In genomic region chr7:100431103-100431502, GRCm38 (mm10) we compare ENCODE assay signal across 11 mouse cellular contexts. TPM values are rescaled to one million over a fixed set of nuclear protein-coding genes. Genes with fewer than 3 reads are reported as not detected.
DNase-seq lines count a peak whose midpoint lies in the region; ATAC-seq and TF ChIP-seq lines count a peak whose summit lies in the region.
"Had no signal": no experiment of that assay in that cellular context is flagged by ENCODE, and none has a peak within 500 bp of the region (broad histone marks: within the 10 kb centered on the region; RNA-seq: fewer than 3 reads in every experiment).

No protein-coding gene starts in this region.

- DNase-seq in heart, adult 11 months = peak; percentile 98
- DNase-seq in heart, embryonic 10.5 days (ENCODE audit: low spot score) = no peak
- DNase-seq in right cerebral cortex, postnatal 4 days = peak; percentile 32
- no peak for DNase-seq in right cerebral cortex, adult 18-20 months
- peak; percentile 72 for DNase-seq in heart, postnatal 0 days (ENCODE audit: low spot score)
- no peak for DNase-seq in B cell, adult 2 months
- DNase-seq in cerebellum, adult 11-12 months = no peak

- ATAC-seq in heart, postnatal 0 days (ENCODE audit: insufficient read depth, low read depth) = peak; percentile 82
- peak; percentile 85 for ATAC-seq in megakaryocyte, adult 5-6 weeks (ENCODE audit: poor library complexity, severe bottlenecking)

- peaks cover 76% of the 10 kb centered on the region for H3K36me3 ChIP-seq in heart, embryonic 10.5 days
- peaks cover 56% of the 10 kb centered on the region for H3K36me3 ChIP-seq in heart, postnatal 0 days (replicated peaks; ENCODE audit: control insufficient read depth, insufficient read depth, low read length)

- TF ChIP-seq CTCF in heart, postnatal 0 days (IDR thresholded peaks at IDR 0.05; ENCODE audit: low read depth) = no peak

- H3K27ac ChIP-seq in heart, embryonic 10.5 days = no peak overlapping the region
- H3K27ac ChIP-seq in heart, postnatal 0 days (ENCODE audit: low read depth) = peak overlapping the region; percentile 57
- H3K27ac ChIP-seq: embryonic facial prominence, embryonic 12.5 days; limb, embryonic 15.5 days had no signal

- WGBS in heart, embryonic 10.5 days = 77% methylated on average over 5 of the region's 5 CpGs
- 52% methylated on average over 5 of the region's 5 CpGs for WGBS in heart, postnatal 0 days

- H3K9ac ChIP-seq in heart, postnatal 0 days (replicated peaks; ENCODE audit: low read depth, low read length) = no peak overlapping the region
- H3K9ac ChIP-seq: embryonic facial prominence, embryonic 12.5 days; limb, embryonic 15.5 days had no signal

- no peaks in the 10 kb centered on the region for H3K9me3 ChIP-seq in heart, embryonic 10.5 days
- no peaks in the 10 kb centered on the region for H3K9me3 ChIP-seq in heart, postnatal 0 days (replicated peaks; ENCODE audit: control insufficient read depth, low read length)
- H3K9me3 ChIP-seq: embryonic facial prominence, embryonic 12.5 days; limb, embryonic 15.5 days had no signal

- no peak overlapping the region for H3K4me2 ChIP-seq in heart, postnatal 0 days (ENCODE audit: low read depth, low read length)
- H3K4me2 ChIP-seq: embryonic facial prominence, embryonic 12.5 days; limb, embryonic 15.5 days had no signal

- 0 out of 2 replicates have a peak, but pooled peaks cover 5% of the 10 kb centered on the region for H3K4me1 ChIP-seq in heart, embryonic 10.5 days
- no peaks in the 10 kb centered on the region for H3K4me1 ChIP-seq in heart, postnatal 0 days (ENCODE audit: control insufficient read depth, insufficient read depth)
- H3K4me1 ChIP-seq: embryonic facial prominence, embryonic 12.5 days; limb, embryonic 15.5 days had no signal

- no peak for TF ChIP-seq EP300 in heart, postnatal 0 days (IDR thresholded peaks at IDR 0.05; ENCODE audit: low read depth)

- H3K4me3 ChIP-seq in heart, embryonic 10.5 days = no peak overlapping the region
- no peak overlapping the region for H3K4me3 ChIP-seq in heart, postnatal 0 days (ENCODE audit: low read depth, low read length)
- H3K4me3 ChIP-seq: embryonic facial prominence, embryonic 12.5 days; limb, embryonic 15.5 days had no signal

- H3K27me3 ChIP-seq in heart, embryonic 10.5 days (ENCODE audit: insufficient read depth, poor library complexity, severe bottlenecking) = no peaks in the 10 kb centered on the region
- no peaks in the 10 kb centered on the region for H3K27me3 ChIP-seq in heart, postnatal 0 days (ENCODE audit: control insufficient read depth, insufficient read depth, low read length)
- H3K27me3 ChIP-seq: CH12.LX; embryonic facial prominence, embryonic 12.5 days; limb, embryonic 15.5 days had no signal

RNA-seq across cellular contexts. Expression of gene Ucp3, which starts 41.7 kb away (rescaled TPM):
- 0.05 and 0.14 TPM in 2 replicates for polyA plus RNA-seq in heart, embryonic 10.5 days (2016; fragmentation: Nextera tagmentation; extraction: Ambion mirVana)
- total RNA-seq in heart, postnatal 0 days (2014; rRNA removed; ENCODE audit: low replicate concordance) = 0.12 and 15.6 TPM in 2 replicates
- polyA plus RNA-seq in heart, postnatal 0 days (2015; fragmentation: Nextera tagmentation; extraction: Ambion mirVana) = 17.6 and 23.3 TPM in 2 replicates
- total RNA-seq in megakaryocyte, adult 5-6 weeks (2015) = 0.07 TPM in 2 replicates
- 0.45 TPM in 1 of 2 replicates, not detected in the other for total RNA-seq in megakaryocyte, adult 5-6 weeks (2017)
- total RNA-seq: CH12.LX had no signal
- polyA plus RNA-seq: embryonic facial prominence, embryonic 12.5 days had no signal

RNA-seq across cellular contexts. Expression of gene Ppme1, which starts 59.0 kb away (rescaled TPM):
- polyA plus RNA-seq in heart, embryonic 10.5 days (2016; fragmentation: Nextera tagmentation; extraction: Ambion mirVana) = 68.2 and 74.8 TPM in 2 replicates
- 80.3 and 90.4 TPM in 2 replicates for total RNA-seq in heart, postnatal 0 days (2014; rRNA removed; ENCODE audit: low replicate concordance)
- polyA plus RNA-seq in heart, postnatal 0 days (2015; fragmentation: Nextera tagmentation; extraction: Ambion mirVana) = 44.6 and 48.7 TPM in 2 replicates
- total RNA-seq in megakaryocyte, adult 5-6 weeks (2015) = 10.6 and 12.9 TPM in 2 replicates
- 19.9 and 27.5 TPM in 2 replicates for total RNA-seq in megakaryocyte, adult 5-6 weeks (2017)

RNA-seq across cellular contexts. Expression of gene C2cd3, which starts 59.1 kb away (rescaled TPM):
- polyA plus RNA-seq in heart, embryonic 10.5 days (2016; fragmentation: Nextera tagmentation; extraction: Ambion mirVana) = 20.1 and 22.9 TPM in 2 replicates
- total RNA-seq in heart, postnatal 0 days (2014; rRNA removed; ENCODE audit: low replicate concordance) = 6.3 and 29.8 TPM in 2 replicates
- 5.5 and 6.0 TPM in 2 replicates for polyA plus RNA-seq in heart, postnatal 0 days (2015; fragmentation: Nextera tagmentation; extraction: Ambion mirVana)
- total RNA-seq in megakaryocyte, adult 5-6 weeks (2015) = 51.1 and 55.6 TPM in 2 replicates
- 21.0 and 24.1 TPM in 2 replicates for total RNA-seq in megakaryocyte, adult 5-6 weeks (2017)

Comparison
In these comparisons a context has a peak if more than half of its experiments do, and no peak if none do; other contexts are left out.
1. DNase-seq: peak in heart, adult 11 months (single experiment), right cerebral cortex, postnatal 4 days (single experiment) and heart, postnatal 0 days (single experiment); none in heart, embryonic 10.5 days (single experiment), right cerebral cortex, adult 18-20 months (single experiment), B cell, adult 2 months (0 of 2) and cerebellum, adult 11-12 months (single experiment).